Mouse (Mus musculus) ovary, postnatal 36 days (tissue): ENCODE results near the gene Usp31.

Experiments used
- DNase-seq: peaks from one replicate; pipeline ENCODE4 v3.0.0; 2022; ENCODE audit warnings: low spot score, mixed read lengths

Usp31 gene

DNA sequence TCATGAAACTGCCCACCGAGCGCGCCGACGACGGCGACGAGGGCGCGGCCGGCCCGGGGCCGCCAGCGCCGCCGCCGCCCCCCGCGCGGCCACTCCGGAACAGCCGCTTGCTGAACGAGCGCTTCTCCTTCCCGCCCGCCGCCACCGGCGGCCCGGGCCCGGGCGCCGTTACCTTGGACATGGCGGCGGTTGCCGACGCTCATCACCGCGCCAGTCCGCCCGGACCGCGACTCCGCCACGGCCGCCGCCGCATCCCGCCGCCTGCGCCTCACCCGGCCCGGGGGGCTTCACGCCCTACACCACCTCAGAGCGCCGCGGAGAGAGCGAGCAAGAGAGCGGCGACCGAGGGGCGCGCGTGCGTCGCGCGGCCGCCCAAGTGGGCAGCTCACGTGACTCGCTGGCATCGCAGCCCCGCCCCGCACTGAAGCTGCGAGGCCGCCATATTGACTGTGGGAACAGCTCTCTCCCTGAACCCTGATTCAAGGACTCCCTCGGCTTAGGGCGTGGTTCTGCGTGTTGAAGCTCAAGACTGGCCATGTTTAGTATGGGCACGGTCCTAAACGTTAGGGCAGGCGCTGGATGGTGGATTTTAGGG is at the start of gene Usp31:
Gene Usp31, minus strand, starts transcription at position 181 of the 595 bp plus-strand sequence.
- peak; percentile 91 for DNase-seq

GRCm38 (mm10) chr7:121754748-121755147 is 47.7 kb upstream of the Usp31 start:
- DNase-seq = no peak

- no peak for DNase-seq
Measured at GRCm38 (mm10) chr7:121750244-121750643, 43.2 kb upstream of the Usp31 start.

- no peak for DNase-seq
Measured at GRCm38 (mm10) chr7:121737511-121738415, 30.7 kb upstream of the Usp31 start.

GRCm38 (mm10) chr7:121734171-121734831 is 27.2 kb upstream of the Usp31 start, which contains the start of gene Scnn1g:
Gene Scnn1g (plus strand): TSS chr7:121734479.
- peak; percentile 86 for DNase-seq

DNA sequence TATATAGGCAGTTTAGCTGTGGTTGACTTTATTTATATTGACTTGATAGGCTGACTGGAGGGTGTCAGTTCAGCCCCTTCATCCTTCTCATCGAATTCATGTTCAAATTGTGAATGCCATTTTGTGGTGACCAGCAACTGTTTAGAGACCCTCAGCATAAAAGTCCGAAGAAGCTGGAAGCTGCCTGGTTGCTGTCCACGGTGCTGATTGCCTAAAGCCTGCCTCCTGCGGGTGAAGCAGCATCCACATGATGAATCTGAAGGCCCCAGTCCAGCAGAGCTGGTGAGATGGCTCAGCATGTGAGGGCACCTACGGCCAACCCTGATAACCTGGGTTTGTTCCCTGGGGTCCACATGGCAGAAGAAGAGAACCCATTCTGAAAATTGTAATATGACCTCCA is 23.2 kb upstream of the Usp31 start:
- DNase-seq = peak; percentile 66

DNA sequence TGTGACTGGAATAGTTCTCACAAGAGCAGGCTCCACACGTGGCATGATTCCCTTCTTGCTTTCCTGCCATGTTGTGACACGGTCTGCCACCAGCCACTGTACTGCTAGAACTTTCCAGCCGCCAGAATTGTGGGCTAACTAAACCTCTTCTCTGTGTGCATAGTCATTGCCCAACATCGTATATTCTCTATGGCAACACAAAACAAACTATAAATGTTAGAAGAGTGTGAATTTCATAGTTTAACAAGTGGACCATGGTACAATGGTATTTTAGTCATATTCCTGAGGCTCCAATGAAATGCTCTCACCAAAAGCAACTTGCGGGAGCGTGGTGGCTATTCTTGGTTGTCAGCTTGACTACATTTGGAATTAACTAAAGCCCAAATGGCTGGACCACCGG is 10.0 kb upstream of the Usp31 start:
- no peak for DNase-seq

- DNase-seq = no peak
Measured at GRCm38 (mm10) chr7:121711171-121711570, 4.1 kb upstream of the Usp31 start.

- peak; percentile 66 for DNase-seq
Measured at GRCm38 (mm10) chr7:121706411-121707072, 511 bp downstream of the Usp31 start.

DNA sequence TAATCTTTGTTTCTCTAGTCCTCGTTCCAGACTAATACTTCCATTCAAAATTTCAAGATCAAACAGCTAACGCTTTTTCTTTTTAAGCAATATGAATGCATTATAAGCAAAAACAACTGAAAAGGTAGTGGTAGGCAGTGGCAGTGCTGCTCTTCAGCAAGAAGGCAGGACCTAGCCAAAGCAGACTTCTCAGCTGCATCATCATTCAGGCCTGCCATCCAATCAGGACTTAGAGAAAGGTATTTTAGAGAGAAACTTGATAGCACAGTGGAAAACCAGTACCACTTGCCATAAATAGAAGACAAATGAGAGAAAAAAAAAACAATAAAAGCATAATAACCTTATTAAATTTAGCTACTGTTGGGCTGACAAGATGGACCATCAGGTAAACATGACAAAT is 2.0 kb downstream of the Usp31 start:
- DNase-seq = no peak

DNA sequence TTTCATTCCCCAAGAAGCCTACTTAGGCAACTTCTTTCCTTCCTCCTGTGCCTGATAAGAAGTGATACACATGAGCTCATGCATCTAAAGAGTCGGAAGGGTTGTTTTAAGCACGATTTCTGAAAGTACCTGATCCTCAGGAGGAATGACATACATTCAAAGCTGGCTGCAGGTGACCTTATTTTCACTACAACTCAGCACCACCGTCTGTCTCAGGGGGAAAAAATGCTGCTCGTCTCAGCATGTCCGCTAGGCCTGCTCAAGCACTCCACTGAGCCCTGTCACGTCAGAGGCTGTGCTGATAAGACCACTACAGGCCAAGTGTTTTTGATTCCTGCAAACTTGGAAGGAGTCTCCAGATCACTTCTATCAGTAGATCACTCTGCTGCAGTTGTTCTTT is 5.1 kb downstream of the Usp31 start:
- DNase-seq = no peak

DNA sequence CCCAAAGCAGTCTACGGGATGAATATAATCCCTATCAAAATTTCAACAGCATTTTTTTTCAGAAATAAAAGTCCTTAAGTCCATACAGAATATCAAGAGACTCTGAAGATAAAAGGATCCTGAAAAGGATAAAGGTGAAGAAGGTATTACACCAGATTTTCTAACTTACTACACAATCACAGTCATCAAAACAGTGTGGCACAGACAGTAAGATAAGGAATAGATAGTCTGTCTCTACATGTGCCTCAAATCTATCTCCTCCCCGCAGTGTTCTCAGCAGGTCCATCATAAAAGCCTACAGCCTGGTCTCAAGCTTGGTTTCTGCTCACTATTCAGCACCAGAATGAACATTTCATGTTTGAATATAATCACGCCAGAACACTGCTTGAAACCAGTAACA is 6.6 kb downstream of the Usp31 start:
- no peak for DNase-seq

GRCm38 (mm10) chr7:121699218-121699617 is 7.8 kb downstream of the Usp31 start:
- no peak for DNase-seq

DNA sequence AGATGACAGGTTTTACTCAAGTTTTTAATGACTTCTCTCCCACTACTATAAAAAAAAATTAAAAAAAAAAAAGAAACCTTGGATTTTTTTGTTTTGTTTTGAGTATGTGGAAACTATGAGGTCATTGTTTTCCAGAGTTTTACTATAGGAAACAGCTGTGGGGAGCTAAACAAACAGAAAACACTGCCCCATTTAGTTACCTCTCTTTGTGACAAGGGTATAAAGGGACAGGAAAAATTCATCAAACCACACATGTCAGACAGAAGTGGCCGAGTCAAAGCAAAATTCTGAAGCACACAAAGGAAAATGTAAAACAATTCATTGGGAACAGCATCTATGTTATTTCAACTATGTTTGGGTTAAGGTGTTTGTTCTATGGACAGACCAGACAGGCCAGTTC is 9.5 kb downstream of the Usp31 start:
- no peak for DNase-seq

- no peak for DNase-seq
Measured at GRCm38 (mm10) chr7:121697170-121697569, 9.9 kb downstream of the Usp31 start.

DNA sequence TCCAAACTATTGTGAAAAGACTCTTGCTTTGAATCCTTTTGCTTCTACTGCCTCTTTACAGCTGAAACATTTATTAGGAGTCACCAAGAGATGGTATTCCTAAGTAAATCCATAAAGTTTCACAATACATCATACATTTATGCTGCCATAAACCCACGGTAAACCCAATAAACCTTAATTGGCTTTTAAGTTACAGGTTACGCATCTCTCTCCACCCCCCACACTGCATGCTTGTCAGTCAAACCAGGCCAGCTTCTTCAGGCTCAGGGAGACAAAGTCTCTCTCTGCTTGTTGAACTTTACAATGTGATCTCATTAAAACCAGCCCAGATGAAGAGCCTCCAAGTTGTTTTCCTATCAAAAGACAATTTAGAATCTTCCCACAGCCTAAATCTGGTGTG is 15.2 kb downstream of the Usp31 start:
- DNase-seq = no peak

GRCm38 (mm10) chr7:121689338-121689737 is 17.7 kb downstream of the Usp31 start:
- DNase-seq = no peak

GRCm38 (mm10) chr7:121685140-121685984 is 21.7 kb downstream of the Usp31 start:
- DNase-seq = no peak

DNA sequence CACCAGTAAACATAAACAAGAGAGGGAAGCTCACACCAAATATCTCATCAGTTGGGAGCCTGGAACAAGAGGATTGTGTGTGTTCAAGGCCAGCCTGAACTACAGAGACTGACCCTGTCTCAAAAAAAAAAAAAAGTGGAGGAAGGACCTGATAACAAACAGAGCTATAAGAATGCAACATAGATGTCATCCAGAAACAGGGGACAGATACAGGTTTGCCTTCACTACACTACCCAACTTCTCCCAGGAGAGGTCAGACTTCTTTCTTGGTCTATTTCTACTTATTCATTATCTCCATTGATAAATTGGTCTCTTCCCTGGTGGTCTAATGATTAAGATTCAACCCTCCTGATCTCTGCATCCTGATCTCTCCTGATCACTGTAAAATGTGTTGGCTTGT is 25.9 kb downstream of the Usp31 start:
- no peak for DNase-seq

GRCm38 (mm10) chr7:121677105-121677753 is 29.8 kb downstream of the Usp31 start:
- DNase-seq = no peak

- no peak for DNase-seq
Measured at GRCm38 (mm10) chr7:121660705-121661104, 46.3 kb downstream of the Usp31 start.
